ENCODE assay signal across 8 mouse cellular contexts in the genomic region with DNA sequence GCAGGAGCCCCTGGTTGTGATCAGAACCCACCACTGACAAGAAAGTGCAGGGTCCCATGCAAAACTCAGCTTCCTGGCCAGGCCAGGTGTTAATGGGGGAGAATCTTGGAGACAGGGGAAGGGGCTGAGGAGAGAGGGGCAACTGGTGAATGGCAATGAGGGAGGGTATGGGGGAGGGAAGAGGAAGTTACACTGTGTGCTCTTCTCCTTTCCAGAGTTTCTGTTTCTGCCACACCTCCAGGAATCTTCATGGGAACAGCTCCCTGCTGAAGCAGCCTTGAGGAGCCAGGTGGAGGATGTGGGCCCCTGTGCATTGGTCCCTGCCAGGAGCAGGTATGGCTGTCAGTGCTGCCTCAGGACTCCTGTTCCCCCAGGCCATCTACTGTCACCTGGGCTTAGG. TPM values are rescaled to one million over a fixed set of nuclear protein-coding genes. Genes with fewer than 3 reads are reported as not detected.
"Had no signal": no experiment of that assay in that cellular context is flagged by ENCODE, and none has a peak within 500 bp of the region (broad histone marks: within the 10 kb centered on the region; RNA-seq: fewer than 3 reads in every experiment).

No protein-coding gene starts in this region.

RNA-seq across cellular contexts. Expression of a gene that starts 33.7 kb away (rescaled TPM):
- total RNA-seq: common myeloid progenitor, adult 5-6 weeks; forebrain, postnatal 0 days; gastrocnemius, adult 2 months; gastrocnemius, postnatal 14 days; gastrocnemius, postnatal 25 days; heart, adult 18-20 months; heart, adult 2 months; heart, adult 8-10 months had no signal

RNA-seq across cellular contexts. Expression of a gene that starts 55.0 kb away (rescaled TPM):
- total RNA-seq: common myeloid progenitor, adult 5-6 weeks had no signal
